Mouse (Mus musculus): ENCODE data around the gene Fxyd3. TPM values are rescaled to one million over a fixed set of nuclear protein-coding genes. Genes with fewer than 3 reads are reported as not detected.

Gene Fxyd3
- polyA plus RNA-seq, 1 experiment from 2014 or later, result 8.0 TPM

GRCm38 (mm10) chr7:31080611-31081010 lies 4.1 kb upstream of the Fxyd3 start:
- Histone ChIP-seq H3K4me1 (ENCODE audit: control insufficient read depth, insufficient read depth, low read length) (peaks cover 4% of the 10 kb centered on the region), H3K27me3 (ENCODE audit: control insufficient read depth, insufficient read depth, low read length) (no peaks in the 10 kb centered on the region), H3K27ac (ENCODE audit: low read length) (no peak overlapping the region), H3K4me3 (ENCODE audit: low read length) (no peak overlapping the region), H3K36me3 (ENCODE audit: control insufficient read depth, insufficient read depth) (no peaks in the 10 kb centered on the region), H3K9me3 (replicated peaks; ENCODE audit: control insufficient read depth, low read length) (no peaks in the 10 kb centered on the region; the same call in 1 of the 2 replicates), H3K4me2 (ENCODE audit: low read depth, low read length) (no peak overlapping the region), H3K9ac (ENCODE audit: low read length) (no peak overlapping the region)
- no peak for ATAC-seq (replicated peaks; ENCODE audit: extremely low read depth, insufficient read depth, low FRiP score)
- WGBS, result 60% methylated on average over 3 of the region's 3 CpGs

GRCm38 (mm10) chr7:31079670-31080069 lies 3.2 kb upstream of the Fxyd3 start:
- Histone ChIP-seq H3K27me3 (ENCODE audit: control insufficient read depth, insufficient read depth, low read length) (no peaks in the 10 kb centered on the region), H3K4me3 (ENCODE audit: low read length) (no peak overlapping the region), H3K4me1 (ENCODE audit: control insufficient read depth, insufficient read depth, low read length) (no peaks in the 10 kb centered on the region; the same call in 1 of the 2 replicates), H3K9me3 (replicated peaks; ENCODE audit: control insufficient read depth, low read length) (no peaks in the 10 kb centered on the region; the same call in 1 of the 2 replicates), H3K36me3 (ENCODE audit: control insufficient read depth, insufficient read depth) (no peaks in the 10 kb centered on the region), H3K9ac (ENCODE audit: low read length) (no peak overlapping the region), H3K4me2 (ENCODE audit: low read depth, low read length) (no peak overlapping the region), H3K27ac (ENCODE audit: low read length) (no peak overlapping the region)
- 79% methylated on average over 8 of the region's 8 CpGs for WGBS
- ATAC-seq (replicated peaks; ENCODE audit: extremely low read depth, insufficient read depth, low FRiP score), result no peak

- no peaks in the 10 kb centered on the region for H3K27me3 ChIP-seq (ENCODE audit: control insufficient read depth, insufficient read depth, low read length)
- H3K27ac ChIP-seq (ENCODE audit: low read length), result no peak overlapping the region
- H3K4me1 ChIP-seq (ENCODE audit: control insufficient read depth, insufficient read depth, low read length), result no peaks in the 10 kb centered on the region
- H3K4me3 ChIP-seq (ENCODE audit: low read length), result no peak overlapping the region
- H3K36me3 ChIP-seq (ENCODE audit: control insufficient read depth, insufficient read depth), result no peaks in the 10 kb centered on the region
- 30% methylated on average over 5 of the region's 5 CpGs for WGBS
- no peaks in the 10 kb centered on the region; the same call in 1 of the 2 replicates for H3K9me3 ChIP-seq (replicated peaks; ENCODE audit: control insufficient read depth, low read length)
- H3K9ac ChIP-seq (ENCODE audit: low read length), result no peak overlapping the region
- H3K4me2 ChIP-seq (ENCODE audit: low read depth, low read length), result no peak overlapping the region
- ATAC-seq (replicated peaks; ENCODE audit: extremely low read depth, insufficient read depth, low FRiP score), result no peak
Observed at GRCm38 (mm10) chr7:31077885-31078445, 1.5 kb upstream of the Fxyd3 start.

- ATAC-seq (replicated peaks; ENCODE audit: extremely low read depth, insufficient read depth, low FRiP score), result no peak
- H3K9me3 ChIP-seq (replicated peaks; ENCODE audit: control insufficient read depth, low read length), result no peaks in the 10 kb centered on the region; the same call in 1 of the 2 replicates
- H3K4me2 ChIP-seq (ENCODE audit: low read depth, low read length), result no peak overlapping the region
- H3K4me1 ChIP-seq (ENCODE audit: control insufficient read depth, insufficient read depth, low read length), result no peaks in the 10 kb centered on the region
- H3K36me3 ChIP-seq (ENCODE audit: control insufficient read depth, insufficient read depth), result no peaks in the 10 kb centered on the region
- no peak overlapping the region for H3K27ac ChIP-seq (ENCODE audit: low read length)
- H3K27me3 ChIP-seq (ENCODE audit: control insufficient read depth, insufficient read depth, low read length), result no peaks in the 10 kb centered on the region
- 55% methylated on average over 6 of the region's 6 CpGs for WGBS
- H3K4me3 ChIP-seq (ENCODE audit: low read length), result no peak overlapping the region
- no peak overlapping the region for H3K9ac ChIP-seq (ENCODE audit: low read length)
Observed at GRCm38 (mm10) chr7:31077470-31077869, 966 bp upstream of the Fxyd3 start.

- 71% methylated on average over 5 of the region's 5 CpGs for WGBS
- no peaks in the 10 kb centered on the region for H3K27me3 ChIP-seq (ENCODE audit: control insufficient read depth, insufficient read depth, low read length)
- no peak overlapping the region for H3K27ac ChIP-seq (ENCODE audit: low read length)
- ATAC-seq (replicated peaks; ENCODE audit: extremely low read depth, insufficient read depth, low FRiP score), result no peak
- no peak overlapping the region for H3K4me2 ChIP-seq (ENCODE audit: low read depth, low read length)
- no peak overlapping the region for H3K9ac ChIP-seq (ENCODE audit: low read length)
- H3K36me3 ChIP-seq (ENCODE audit: control insufficient read depth, insufficient read depth), result no peaks in the 10 kb centered on the region
- no peak overlapping the region for H3K4me3 ChIP-seq (ENCODE audit: low read length)
- no peaks in the 10 kb centered on the region for H3K9me3 ChIP-seq (replicated peaks; ENCODE audit: control insufficient read depth, low read length)
- H3K4me1 ChIP-seq (ENCODE audit: control insufficient read depth, insufficient read depth, low read length), result no peaks in the 10 kb centered on the region
Observed at GRCm38 (mm10) chr7:31074713-31075069, 1.8 kb downstream of the Fxyd3 start.

GRCm38 (mm10) chr7:31074061-31074712 lies 2.3 kb downstream of the Fxyd3 start:
- no peaks in the 10 kb centered on the region for H3K36me3 ChIP-seq (ENCODE audit: control insufficient read depth, insufficient read depth)
- WGBS, result 65% methylated on average over 7 of the region's 7 CpGs
- no peaks in the 10 kb centered on the region for H3K27me3 ChIP-seq (ENCODE audit: control insufficient read depth, insufficient read depth, low read length)
- H3K4me3 ChIP-seq (ENCODE audit: low read length), result no peak overlapping the region
- H3K9me3 ChIP-seq (replicated peaks; ENCODE audit: control insufficient read depth, low read length), result no peaks in the 10 kb centered on the region
- H3K4me1 ChIP-seq (ENCODE audit: control insufficient read depth, insufficient read depth, low read length), result no peaks in the 10 kb centered on the region
- H3K27ac ChIP-seq (ENCODE audit: low read length), result no peak overlapping the region
- no peak for ATAC-seq (replicated peaks; ENCODE audit: extremely low read depth, insufficient read depth, low FRiP score)
- no peak overlapping the region for H3K4me2 ChIP-seq (ENCODE audit: low read depth, low read length)
- H3K9ac ChIP-seq (ENCODE audit: low read length), result no peak overlapping the region

GRCm38 (mm10) chr7:31073546-31073945 lies 3.0 kb downstream of the Fxyd3 start:
- no peak overlapping the region for H3K4me3 ChIP-seq (ENCODE audit: low read length)
- no peaks in the 10 kb centered on the region for H3K4me1 ChIP-seq (ENCODE audit: control insufficient read depth, insufficient read depth, low read length)
- H3K9me3 ChIP-seq (replicated peaks; ENCODE audit: control insufficient read depth, low read length), result no peaks in the 10 kb centered on the region
- H3K27ac ChIP-seq (ENCODE audit: low read length), result no peak overlapping the region
- H3K36me3 ChIP-seq (ENCODE audit: control insufficient read depth, insufficient read depth), result no peaks in the 10 kb centered on the region
- no peak overlapping the region for H3K9ac ChIP-seq (ENCODE audit: low read length)
- no peaks in the 10 kb centered on the region for H3K27me3 ChIP-seq (ENCODE audit: control insufficient read depth, insufficient read depth, low read length)
- no peak overlapping the region for H3K4me2 ChIP-seq (ENCODE audit: low read depth, low read length)
- no peak for ATAC-seq (replicated peaks; ENCODE audit: extremely low read depth, insufficient read depth, low FRiP score)

GRCm38 (mm10) chr7:31072326-31072725 lies 4.2 kb downstream of the Fxyd3 start:
- Histone ChIP-seq H3K9ac (ENCODE audit: low read length) (no peak overlapping the region), H3K4me2 (ENCODE audit: low read depth, low read length) (no peak overlapping the region), H3K4me3 (ENCODE audit: low read length) (no peak overlapping the region), H3K27ac (ENCODE audit: low read length) (no peak overlapping the region), H3K4me1 (ENCODE audit: control insufficient read depth, insufficient read depth, low read length) (no peaks in the 10 kb centered on the region), H3K36me3 (ENCODE audit: control insufficient read depth, insufficient read depth) (no peaks in the 10 kb centered on the region), H3K27me3 (ENCODE audit: control insufficient read depth, insufficient read depth, low read length) (no peaks in the 10 kb centered on the region), H3K9me3 (replicated peaks; ENCODE audit: control insufficient read depth, low read length) (no peaks in the 10 kb centered on the region)
- ATAC-seq (replicated peaks; ENCODE audit: extremely low read depth, insufficient read depth, low FRiP score), result no peak
- WGBS, result 61% methylated on average over 9 of the region's 9 CpGs

GRCm38 (mm10) chr7:31070324-31070723 lies 6.2 kb downstream of the Fxyd3 start:
- 77% methylated on average over 6 of the region's 6 CpGs for WGBS
- Histone ChIP-seq H3K9ac (ENCODE audit: low read length) (no peak overlapping the region), H3K4me3 (ENCODE audit: low read length) (no peak overlapping the region)

More at GRCm38 (mm10) chr7:31070324-31070723, 6.2 kb downstream of the Fxyd3 start:
- H3K27me3 ChIP-seq (ENCODE audit: control insufficient read depth, insufficient read depth, low read length), result no peaks in the 10 kb centered on the region
- H3K9me3 ChIP-seq (replicated peaks; ENCODE audit: control insufficient read depth, low read length), result no peaks in the 10 kb centered on the region
- H3K4me1 ChIP-seq (ENCODE audit: control insufficient read depth, insufficient read depth, low read length), result no peaks in the 10 kb centered on the region
- no peaks in the 10 kb centered on the region for H3K36me3 ChIP-seq (ENCODE audit: control insufficient read depth, insufficient read depth)
- no peak overlapping the region for H3K27ac ChIP-seq (ENCODE audit: low read length)
- ATAC-seq (replicated peaks; ENCODE audit: extremely low read depth, insufficient read depth, low FRiP score), result no peak
- H3K4me2 ChIP-seq (ENCODE audit: low read depth, low read length), result no peak overlapping the region
